Mouse (Mus musculus): Measurements from ENCODE around the gene Spg21.
A peak's percentile ranks its signal among the peaks of the same experiment; 100 is the strongest.

The Spg21 gene

GRCm38 (mm10) chr9:65479158-65479557 lies 18.4 kb downstream of the Spg21 start:
- no peak for DNase-seq (ENCODE audit: low read depth, low spot score)

DNA sequence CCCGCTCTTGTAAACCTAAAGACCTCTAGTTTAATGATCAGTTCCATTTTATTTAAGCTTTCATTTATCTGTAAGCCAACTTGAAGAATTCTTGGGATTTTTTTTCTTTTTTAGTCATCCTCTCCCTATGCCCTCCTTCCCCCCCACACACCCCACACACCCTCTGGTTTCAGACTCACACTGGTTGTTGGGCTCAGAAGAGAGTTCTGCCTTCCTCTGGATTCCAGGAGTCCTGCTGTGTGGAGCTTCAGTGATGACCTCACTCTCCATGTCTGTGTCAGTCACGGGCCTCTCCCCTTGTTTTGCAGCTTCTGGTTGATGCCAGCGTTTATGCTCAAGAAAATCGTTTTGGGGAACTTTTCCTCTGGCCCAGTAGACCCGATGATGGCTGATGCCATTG lies 19.3 kb downstream of the Spg21 start:
- DNase-seq (ENCODE audit: low read depth, low spot score) = peak; percentile 16

DNA sequence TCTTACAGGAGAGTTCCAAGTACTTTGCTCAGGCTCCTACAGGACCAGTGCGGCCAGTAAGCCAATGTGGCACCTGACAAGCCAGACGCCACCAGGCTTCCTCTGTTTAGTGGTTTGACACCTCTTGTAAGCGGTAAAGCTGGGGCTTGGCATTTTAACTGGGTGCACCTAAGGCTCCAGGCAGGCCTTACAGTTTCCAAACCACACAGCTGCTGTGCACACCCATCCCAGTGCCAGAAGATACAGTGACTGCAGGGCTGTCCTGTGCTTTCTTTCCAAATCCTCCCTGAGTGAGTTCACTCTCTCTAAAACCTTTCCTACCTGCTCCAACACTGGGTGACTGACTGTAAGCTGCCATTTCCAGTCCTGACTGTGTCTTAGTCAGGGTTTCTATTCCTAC lies 30.7 kb downstream of the Spg21 start:
- DNase-seq (ENCODE audit: low read depth, low spot score) = no peak

GRCm38 (mm10) chr9:65492351-65492750 lies 31.6 kb downstream of the Spg21 start:
- no peak for DNase-seq (ENCODE audit: low read depth, low spot score)

DNA sequence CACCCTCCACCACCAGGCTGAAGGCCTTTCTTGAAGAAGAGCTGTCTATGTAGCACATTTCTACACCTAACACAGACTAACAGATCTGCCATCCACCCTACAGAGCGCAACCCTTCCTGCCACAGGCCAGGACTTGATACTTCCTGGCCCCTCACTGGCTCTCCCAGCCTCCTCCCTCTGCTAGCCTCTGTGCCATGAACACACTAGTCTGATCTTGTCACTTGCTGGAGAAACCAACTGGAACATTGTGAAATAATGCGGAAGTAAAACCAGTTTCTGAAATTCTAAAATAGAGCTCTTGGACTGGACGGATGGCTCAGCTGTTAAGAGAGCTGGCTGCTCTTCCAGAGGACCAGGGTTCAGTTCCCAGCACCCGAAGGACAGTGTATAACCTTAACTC lies 32.1 kb downstream of the Spg21 start:
- DNase-seq (ENCODE audit: low read depth, low spot score) = no peak

- no peak for DNase-seq (ENCODE audit: low read depth, low spot score)
These were observed 41.4 kb downstream of the Spg21 start for GRCm38 (mm10) chr9:65502146-65502545.

DNA sequence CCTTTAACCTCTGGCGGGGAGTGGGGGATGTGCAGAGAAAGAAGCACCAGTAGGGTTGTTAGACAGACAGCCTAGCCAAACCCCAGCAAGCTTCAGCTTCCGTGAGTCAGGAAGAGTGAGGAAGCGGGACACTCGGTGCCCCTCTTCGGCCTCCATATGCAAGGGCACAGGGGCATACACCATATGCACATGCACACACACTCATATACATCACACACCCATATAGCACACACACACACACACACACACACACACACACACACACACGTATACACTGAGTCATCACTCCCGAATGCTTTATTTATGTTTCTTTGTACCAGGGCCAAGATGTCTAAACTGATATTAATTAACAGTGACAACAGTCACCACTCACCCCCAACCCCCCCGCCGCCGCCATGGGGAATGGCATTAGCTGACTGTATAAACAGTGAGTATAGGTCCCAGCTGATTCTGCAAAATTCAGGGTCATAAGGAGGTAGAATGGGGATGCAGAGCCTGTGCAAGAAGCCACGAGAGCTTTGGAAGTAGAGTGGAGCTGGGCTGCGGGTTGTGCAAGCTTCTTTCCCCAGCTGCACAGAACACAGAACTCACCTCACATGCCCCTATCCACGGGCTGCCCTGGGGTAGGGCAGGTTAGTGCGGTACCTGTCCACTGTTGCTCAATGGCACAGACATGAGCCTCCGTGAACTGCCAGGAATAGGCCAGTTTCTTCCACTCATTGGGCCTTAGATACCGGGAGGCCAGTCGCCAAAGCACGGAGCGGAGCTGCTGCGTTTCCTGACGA lies 42.2 kb downstream of the Spg21 start:
- DNase-seq (ENCODE audit: low read depth, low spot score) = no peak

DNA sequence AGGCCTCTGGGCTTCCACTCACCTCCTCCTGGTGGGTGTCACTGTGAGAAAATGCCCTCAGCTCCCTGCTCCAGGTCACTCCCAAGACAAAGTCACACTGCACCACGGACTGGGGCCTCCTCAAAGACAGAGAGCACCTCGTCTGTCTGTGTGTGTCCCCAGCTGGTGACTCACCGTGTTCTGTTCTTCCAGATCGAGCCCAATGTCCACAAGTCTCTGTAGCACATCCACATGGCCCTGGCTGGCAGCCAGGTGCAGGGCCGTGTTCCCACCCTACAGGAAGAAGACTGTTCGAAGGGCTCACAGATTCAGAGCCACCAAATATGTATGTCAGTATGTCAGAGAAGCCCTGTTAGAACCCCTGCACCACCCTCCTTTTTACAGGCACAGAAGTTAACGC lies 47.7 kb downstream of the Spg21 start:
- no peak for DNase-seq (ENCODE audit: low read depth, low spot score)

DNA sequence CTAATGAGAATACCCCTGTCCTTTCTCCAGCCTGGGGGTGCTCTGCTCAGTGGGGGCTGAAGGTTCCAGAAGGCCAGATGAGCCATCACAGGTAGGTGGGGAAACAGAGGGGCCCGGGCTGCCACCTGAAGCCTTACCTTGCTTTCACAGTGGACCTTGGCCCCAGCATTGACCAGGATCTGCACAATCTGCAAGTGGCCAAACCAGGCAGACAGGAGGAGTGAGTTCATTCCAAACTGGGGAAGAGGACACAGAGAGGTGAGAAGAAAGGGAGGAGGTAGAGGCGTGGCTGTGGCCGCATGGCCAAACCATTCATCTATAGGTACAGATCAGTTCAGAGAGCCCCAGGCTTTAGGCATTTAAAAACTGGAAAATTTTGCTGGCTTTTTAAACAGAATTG lies 51.8 kb downstream of the Spg21 start:
- DNase-seq (ENCODE audit: low read depth, low spot score) = no peak

DNA sequence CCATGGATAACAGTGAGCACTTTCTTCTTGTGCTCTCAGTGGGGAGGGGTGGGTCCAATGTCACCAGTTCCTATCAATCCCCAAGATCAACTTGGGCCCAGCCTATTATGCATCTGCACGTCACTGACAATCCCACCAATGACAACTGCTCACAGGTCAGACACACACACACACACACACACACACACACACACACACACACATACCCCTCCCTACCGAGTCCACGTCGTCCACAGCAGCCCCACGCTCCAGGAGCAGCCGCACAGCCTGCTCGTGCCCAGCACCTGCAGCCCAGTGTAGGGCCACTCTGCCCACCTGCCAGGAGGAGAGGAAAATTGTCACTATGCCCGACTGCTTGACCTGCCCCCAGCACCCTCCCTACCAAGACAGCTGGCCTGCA lies 53.7 kb downstream of the Spg21 start:
- DNase-seq (ENCODE audit: low read depth, low spot score) = no peak

DNA sequence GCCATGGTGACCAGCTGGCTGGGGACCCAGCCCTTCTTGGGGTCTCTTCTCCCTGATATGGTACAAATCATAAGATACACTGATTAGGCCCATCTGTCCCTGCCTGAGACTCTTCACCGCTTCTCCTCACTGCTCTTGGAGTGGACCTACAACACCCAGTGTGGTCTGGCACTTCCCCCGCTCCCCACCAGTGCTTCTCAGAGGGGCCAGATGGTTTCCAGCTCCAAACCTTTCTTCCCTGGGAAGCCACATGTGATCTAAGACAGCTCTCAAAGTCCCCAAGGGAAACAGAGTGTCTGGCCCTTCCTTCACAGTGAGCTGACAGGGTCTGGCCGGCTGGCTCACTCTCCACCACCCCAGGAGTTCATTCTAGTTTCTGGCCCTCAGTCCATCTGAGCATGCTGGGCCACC lies 54.1 kb downstream of the Spg21 start:
- DNase-seq (ENCODE audit: low read depth, low spot score) = no peak

GRCm38 (mm10) chr9:65519807-65520504 lies 59.2 kb downstream of the Spg21 start, which contains the start of gene Ankdd1a:
Ankdd1a (minus strand) TSS chr9:65520193.
- peak; percentile 52 for DNase-seq (ENCODE audit: low read depth, low spot score)

DNA sequence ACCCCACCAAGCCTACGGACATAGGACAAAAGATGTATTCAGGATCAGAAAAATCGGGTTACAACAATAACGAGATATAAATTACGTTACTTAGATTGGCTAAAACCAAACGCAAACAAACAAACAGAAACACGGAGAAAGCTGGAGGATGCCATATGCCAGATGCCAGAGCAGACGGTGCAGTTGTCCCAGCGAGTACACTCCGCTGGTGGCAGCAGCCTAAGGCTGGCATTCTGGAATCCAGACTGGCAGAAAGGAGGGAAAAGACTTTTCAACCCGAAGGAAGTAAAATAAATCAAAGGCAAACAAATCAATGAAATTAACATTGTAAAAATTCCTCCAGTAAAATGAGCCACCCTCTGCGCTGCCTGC lies 59.7 kb downstream of the Spg21 start:
- DNase-seq (ENCODE audit: low read depth, low spot score) = no peak

- DNase-seq (ENCODE audit: low read depth, low spot score) = peak; percentile 91
These were observed 63.0 kb downstream of the Spg21 start for GRCm38 (mm10) chr9:65523611-65524364.

DNA sequence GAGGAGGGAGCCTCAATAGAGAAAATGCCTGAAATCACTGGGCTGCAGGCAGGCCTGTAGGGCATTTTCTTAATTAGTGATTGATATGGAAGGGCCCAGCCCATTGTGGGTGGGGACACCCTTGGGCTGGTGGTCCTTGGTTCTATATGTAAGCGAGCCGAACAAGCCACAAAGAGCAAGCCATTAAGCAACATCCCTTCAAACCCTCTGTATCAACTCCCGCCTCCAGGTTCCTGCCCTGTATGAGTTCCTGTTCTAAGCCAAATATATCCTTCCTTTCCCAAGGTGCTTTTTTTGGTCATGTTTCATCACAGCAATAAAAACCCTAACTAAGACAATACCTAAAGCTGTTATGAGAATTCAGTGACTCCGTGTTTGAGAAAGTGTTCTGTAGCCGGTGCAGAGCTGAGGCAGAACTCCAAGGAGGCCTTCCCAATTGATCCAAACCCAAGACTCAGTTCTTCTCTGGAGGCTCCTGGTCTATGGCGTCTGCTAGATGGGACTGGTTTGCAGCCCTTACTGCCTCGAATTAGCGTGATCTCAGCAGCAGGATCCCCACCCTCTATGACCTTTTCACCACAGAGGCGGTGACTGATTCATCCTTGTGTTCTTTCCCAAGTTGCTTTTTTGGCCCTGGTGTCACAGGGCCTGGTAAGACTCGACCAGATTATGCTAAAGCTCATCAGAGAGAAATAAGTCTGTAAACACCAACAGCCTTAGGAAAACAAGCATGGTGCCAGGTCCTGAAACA lies 64.9 kb downstream of the Spg21 start:
- DNase-seq (ENCODE audit: low read depth, low spot score) = no peak

GRCm38 (mm10) chr9:65528417-65529038 lies 67.8 kb downstream of the Spg21 start:
- DNase-seq (ENCODE audit: low read depth, low spot score) = no peak

DNA sequence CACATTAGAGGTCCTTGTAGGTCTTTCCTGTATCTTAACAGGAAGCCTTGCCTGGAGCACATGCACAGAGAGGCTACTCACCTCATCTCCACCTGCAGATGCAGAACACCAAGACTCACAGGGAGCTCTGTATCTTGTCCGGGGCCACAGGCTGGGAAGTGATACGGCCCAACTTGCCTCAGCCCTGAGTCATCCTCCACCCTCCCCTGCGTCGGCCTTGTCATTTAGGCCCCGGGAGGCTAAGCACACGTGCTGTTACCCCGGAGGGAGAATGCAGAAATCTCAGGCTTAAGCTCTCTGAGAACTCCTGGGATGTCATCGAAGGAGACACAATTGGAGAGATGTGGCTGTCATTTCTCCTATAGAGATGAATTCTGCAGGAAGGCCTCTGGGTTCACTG lies 68.9 kb downstream of the Spg21 start:
- DNase-seq (ENCODE audit: low read depth, low spot score) = no peak

DNA sequence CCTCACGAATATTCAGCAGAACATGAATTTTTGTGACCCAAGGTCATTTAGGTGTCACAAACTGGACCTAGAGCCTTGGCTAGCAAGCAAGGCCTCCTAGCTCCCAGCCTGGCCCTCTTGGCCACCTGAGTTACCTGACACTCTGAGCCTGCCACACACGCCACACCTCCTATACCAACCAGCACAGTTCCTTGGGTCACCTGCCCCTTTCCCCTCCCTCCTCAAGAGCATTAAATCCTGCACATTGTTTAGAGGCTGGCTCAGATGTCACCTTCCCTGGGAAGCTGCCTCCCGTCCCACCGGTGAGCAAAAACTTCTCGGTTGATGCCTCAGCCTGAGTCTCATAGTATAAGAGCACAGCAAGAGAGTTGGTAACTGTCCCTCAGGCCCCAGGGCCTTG lies 70.5 kb downstream of the Spg21 start:
- no peak for DNase-seq (ENCODE audit: low read depth, low spot score)

GRCm38 (mm10) chr9:65532986-65533385 lies 72.2 kb downstream of the Spg21 start:
- no peak for DNase-seq (ENCODE audit: low read depth, low spot score)

GRCm38 (mm10) chr9:65534111-65534510 lies 73.4 kb downstream of the Spg21 start:
- DNase-seq (ENCODE audit: low read depth, low spot score) = no peak

GRCm38 (mm10) chr9:65535191-65535722 lies 74.5 kb downstream of the Spg21 start:
- DNase-seq (ENCODE audit: low read depth, low spot score) = no peak
